Mouse (Mus musculus) liver, postnatal 0 days (tissue): Measurements from ENCODE around the gene Syne4. TPM values are rescaled to one million over a fixed set of nuclear protein-coding genes. Genes with fewer than 3 reads are reported as not detected.

Source experiments
- ATAC-seq: fragments of 200-750 bp; cut with Nextera tagmentation; 2 replicates; pipeline ENCODE4 v1.8.0; 2017; ENCODE audit warnings: mild to moderate bottlenecking, moderate library complexity
- DNase-seq: peaks from one replicate; pipeline ENCODE4 v3.0.0-alpha.2; 2016
- H3K27ac ChIP-seq: fragments of 300-500 bp; sonication (generic); 2 replicates; pipeline ENCODE4 v1.5.1; 2014; ENCODE audit warnings: antibody characterized with exemption, moderate library complexity, mild to moderate bottlenecking, low read depth
- H3K27me3 ChIP-seq: fragments of 300-500 bp; sonication (generic); 2 replicates; pipeline ENCODE4 v1.6.1; 2014; ENCODE audit warnings: low read length, control low read depth, mixed read lengths; ENCODE audit not compliant: insufficient read depth
- H3K36me3 ChIP-seq: fragments of 300-500 bp; sonication (generic); replicated peaks from 2 replicates; pipeline ENCODE4 v1.6.1; 2014; ENCODE audit warnings: mild to moderate bottlenecking, control low read depth, low read length, moderate library complexity, mixed read lengths; ENCODE audit not compliant: insufficient read depth
- H3K4me1 ChIP-seq: fragments of 300-500 bp; sonication (generic); 2 replicates; pipeline ENCODE4 v1.6.1; 2014; ENCODE audit warnings: antibody characterized with exemption, mild to moderate bottlenecking, control low read depth; ENCODE audit not compliant: insufficient read depth
- H3K4me2 ChIP-seq: fragments of 300-500 bp; sonication (generic); 2 replicates; pipeline ENCODE4 v1.6.1; 2014; ENCODE audit warnings: low read depth, mild to moderate bottlenecking, low read length, moderate library complexity, mixed read lengths
- H3K4me3 ChIP-seq: fragments of 300-500 bp; sonication (generic); 2 replicates; pipeline ENCODE4 v1.5.1; 2014; ENCODE audit warnings: low read depth, low read length
- H3K9ac ChIP-seq: fragments of 300-500 bp; sonication (generic); replicated peaks from 2 replicates; pipeline ENCODE4 v1.6.1; 2014; ENCODE audit warnings: mild to moderate bottlenecking, moderate library complexity
- H3K9me3 ChIP-seq: fragments of 300-500 bp; sonication (generic); 2 replicates; pipeline ENCODE4 v1.6.1; 2016; ENCODE audit warnings: mild to moderate bottlenecking, control low read depth, low read length, mixed read lengths
- CTCF ChIP-seq: sonication (generic); IDR thresholded peaks from 2 replicates; pipeline ENCODE4 v1.5.1; 2016; ENCODE audit warnings: antibody characterized with exemption, low read depth
- EP300 ChIP-seq: IDR thresholded peaks from 2 replicates; pipeline ENCODE4 v1.6.1; 2016; ENCODE audit warnings: antibody characterized with exemption, low read depth, mild to moderate bottlenecking
- WGBS: fragments of 180-500 bp; shearing (Covaris S2); extraction: QIAGEN DNeasy Blood & Tissue Kit; methylation state at CpG from one replicate; pipeline ENCODE4 v1.1.7; 2014; ENCODE audit not compliant: insufficient replicate concordance; 5-methylcytosine and 5-hydroxymethylcytosine counted together
- polyA plus RNA-seq: library from polyadenylated mRNA; unstranded; fragments of >200 nt; fragmentation: Nextera tagmentation; extraction: Ambion mirVana; gene quantifications from 2 replicates; pipeline ENCODE4 v1.2.1, GENCODE M21; 2015

Gene Syne4
- polyA plus RNA-seq, 1 experiment from 2014 or later: 12.8 TPM

DNA sequence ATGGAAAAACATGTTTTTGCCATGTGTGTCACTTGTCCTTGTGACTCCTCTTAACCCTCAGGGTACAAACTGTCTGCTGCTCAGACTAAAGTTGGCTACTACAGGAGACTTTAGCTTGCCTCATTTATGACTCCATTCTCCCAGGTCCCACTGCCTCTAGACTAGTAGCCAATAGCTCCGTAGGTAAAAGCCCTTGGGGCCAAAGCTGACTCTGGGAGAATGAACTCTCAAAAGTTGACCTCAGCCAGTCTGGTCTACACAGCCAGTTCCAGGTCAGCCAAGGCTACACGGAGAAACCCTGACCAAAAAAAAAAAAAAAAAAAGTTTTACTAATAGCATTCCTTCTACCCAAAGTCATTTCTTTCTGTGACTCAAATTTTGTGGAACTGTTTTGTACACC, 35.7 kb upstream of the Syne4 start:
- no peaks in the 10 kb centered on the region for H3K27me3 ChIP-seq
- peak overlapping the region; percentile 87 for H3K4me3 ChIP-seq
- H3K9ac ChIP-seq: peak overlapping the region; percentile 77
- ATAC-seq: no peak
- peaks cover 15% of the 10 kb centered on the region for H3K4me1 ChIP-seq
- H3K27ac ChIP-seq: no peak overlapping the region
- 47% methylated on average over 2 of the region's 2 CpGs for WGBS
- H3K36me3 ChIP-seq: no peaks in the 10 kb centered on the region; the same call in 1 of the 2 replicates
- no peaks in the 10 kb centered on the region for H3K9me3 ChIP-seq
- no peak for DNase-seq
- peak overlapping the region; percentile 97 for H3K4me2 ChIP-seq
- no peak for TF ChIP-seq CTCF
- TF ChIP-seq EP300: no peak

GRCm38 (mm10) chr7:30279536-30279935, 35.1 kb upstream of the Syne4 start:
- Histone ChIP-seq H3K4me1 (peaks cover 15% of the 10 kb centered on the region), H3K36me3 (no peaks in the 10 kb centered on the region; the same call in 1 of the 2 replicates), H3K9me3 (no peaks in the 10 kb centered on the region), H3K4me2 (peak overlapping the region; percentile 97), H3K9ac (peak overlapping the region; percentile 77), H3K27ac (peak overlapping the region; percentile 96), H3K4me3 (peak overlapping the region; percentile 87), H3K27me3 (no peaks in the 10 kb centered on the region)
- no peak for TF ChIP-seq EP300
- TF ChIP-seq CTCF: no peak
- 1% methylated on average over 6 of the region's 6 CpGs for WGBS
- ATAC-seq (no peak), DNase-seq (no peak)

- under 1% methylated on average over 49 of the region's 49 CpGs for WGBS
Observed at GRCm38 (mm10) chr7:30279951-30280669, 34.5 kb upstream of the Syne4 start, which contains the start of the genes Thap8 and Wdr62. TSS of gene Thap8 (plus strand) at chr7:30280094. TSS of gene Wdr62 (minus strand) at chr7:30280419.

GRCm38 (mm10) chr7:30280670-30281138, 33.9 kb upstream of the Syne4 start:
- Histone ChIP-seq H3K36me3 (no peaks in the 10 kb centered on the region), H3K27ac (peak overlapping the region; percentile 96), H3K4me1 (peaks cover 15% of the 10 kb centered on the region), H3K4me3 (peak overlapping the region; percentile 87), H3K9ac (peak overlapping the region; percentile 51), H3K9me3 (no peaks in the 10 kb centered on the region), H3K4me2 (peak overlapping the region; percentile 97), H3K27me3 (no peaks in the 10 kb centered on the region)
- 1% methylated on average over 20 of the region's 20 CpGs for WGBS
- no peak for TF ChIP-seq CTCF
- TF ChIP-seq EP300: peak; percentile 46; the same call in 1 of the 2 replicates
- DNase-seq (peak; percentile 81), ATAC-seq (peak; percentile 74)

More at GRCm38 (mm10) chr7:30279951-30280669, 34.5 kb upstream of the Syne4 start, which contains the start of the genes Thap8 and Wdr62:
- Histone ChIP-seq H3K27me3 (no peaks in the 10 kb centered on the region), H3K9ac (peak within 1 kb of the TSS; percentile 77), H3K27ac (peak within 1 kb of the TSS; percentile 96), H3K4me3 (peak within 1 kb of the TSS; percentile 87), H3K4me2 (peak within 1 kb of the TSS; percentile 97), H3K9me3 (no peaks in the 10 kb centered on the region), H3K36me3 (no peaks in the 10 kb centered on the region; the same call in 1 of the 2 replicates), H3K4me1 (peaks cover 15% of the 10 kb centered on the region)
- TF ChIP-seq CTCF: no peak
- peak; percentile 24 for TF ChIP-seq EP300
- peak; percentile 95 for ATAC-seq
- peak; percentile 95 for DNase-seq

DNA sequence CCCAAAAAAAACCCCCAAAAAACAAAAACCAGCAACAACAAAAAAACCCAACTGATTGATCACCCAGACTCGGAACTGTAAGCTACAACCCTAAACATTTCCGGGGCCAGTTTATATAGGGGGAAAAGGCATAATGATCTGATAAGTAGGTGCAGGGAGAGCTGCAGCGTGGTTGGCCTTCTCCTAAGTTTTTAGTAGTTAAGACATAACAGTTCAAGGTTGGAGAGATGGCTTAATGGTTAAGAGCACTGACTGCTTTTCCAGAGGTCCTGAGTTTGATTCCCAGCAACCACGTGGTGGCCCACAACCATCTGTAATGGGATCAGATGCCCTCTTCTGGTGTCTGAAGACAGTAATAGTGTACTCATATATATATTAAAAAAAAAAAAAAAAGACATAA, 33.1 kb upstream of the Syne4 start:
- Histone ChIP-seq H3K4me1 (peaks cover 15% of the 10 kb centered on the region), H3K36me3 (no peaks in the 10 kb centered on the region), H3K27ac (no peak overlapping the region), H3K9me3 (no peaks in the 10 kb centered on the region), H3K4me2 (no peak overlapping the region), H3K9ac (no peak overlapping the region; the same call in 1 of the 2 replicates), H3K27me3 (no peaks in the 10 kb centered on the region), H3K4me3 (no peak overlapping the region)
- DNase-seq (no peak), ATAC-seq (no peak)
- TF ChIP-seq CTCF (no peak), EP300 (no peak)
- 72% methylated on average over 4 of the region's 4 CpGs for WGBS

- Histone ChIP-seq H3K9ac (no peak overlapping the region), H3K4me2 (no peak overlapping the region), H3K36me3 (no peaks in the 10 kb centered on the region), H3K27ac (no peak overlapping the region), H3K4me3 (no peak overlapping the region), H3K9me3 (no peaks in the 10 kb centered on the region), H3K27me3 (no peaks in the 10 kb centered on the region), H3K4me1 (peaks cover 15% of the 10 kb centered on the region)
- WGBS: 75% methylated on average over 7 of the region's 7 CpGs
- TF ChIP-seq EP300: no peak
- no peak for TF ChIP-seq CTCF
- no peak for DNase-seq
- ATAC-seq: no peak
Observed at GRCm38 (mm10) chr7:30282740-30283139, 31.9 kb upstream of the Syne4 start.
